Mouse (Mus musculus) CD4-positive, CD25-positive, alpha-beta regulatory T cell, adult 9 weeks (primary cell): ENCODE results near the gene Pbx4. TPM values are rescaled to one million over a fixed set of nuclear protein-coding genes. Genes with fewer than 3 reads are reported as not detected.

Experiments used
- polyA plus RNA-seq: library from polyadenylated mRNA; unstranded; fragments of 100-300 nt; shearing (Covaris generic); gene quantifications from one replicate; pipeline ENCODE4 v1.2.1, GENCODE M21; 2017

The Pbx4 gene
- 18.5 TPM for polyA plus RNA-seq

DNA sequence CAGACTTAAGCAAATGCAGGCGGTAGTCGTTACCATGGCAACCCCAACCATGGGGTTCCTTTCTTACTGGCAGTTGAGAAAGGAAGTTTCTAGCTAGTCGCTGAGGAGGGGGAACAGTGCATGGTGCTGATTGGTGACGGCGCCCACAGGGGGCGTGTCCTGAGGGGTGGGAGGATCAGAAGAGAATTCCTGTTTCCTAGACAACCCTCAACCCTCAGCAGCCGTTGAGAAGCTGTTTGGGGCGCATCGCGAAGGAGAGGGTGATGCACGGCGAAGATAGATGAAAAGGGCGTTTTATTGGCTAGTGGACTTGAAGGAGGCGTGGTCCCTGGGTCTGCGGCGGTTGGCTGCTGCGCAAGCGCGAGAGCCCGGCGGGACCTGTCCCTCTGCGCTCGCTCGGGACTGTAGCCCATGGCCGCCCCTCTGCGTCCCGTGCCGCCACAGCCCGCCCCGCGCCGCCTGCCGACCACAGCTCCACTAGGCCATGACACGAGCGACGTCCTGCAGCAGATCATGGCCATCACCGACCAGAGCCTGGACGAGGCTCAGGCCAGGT lies at the start of gene Pbx4:
Gene Pbx4, plus strand, starts transcription at position 194 of the 556 bp plus-strand sequence.

GRCm38 (mm10) chr8:69790773-69791367 lies 41.4 kb upstream of the Pbx4 start, which contains the start of the genes Atp13a1 and Zfp866:
Atp13a1 (plus strand) TSS chr8:69791163.
Zfp866 (minus strand) TSS chr8:69791178.

GRCm38 (mm10) chr8:69808094-69808863 lies 24.0 kb upstream of the Pbx4 start, which contains the start of gene Gmip:
Gmip (plus strand) TSS chr8:69808679.

DNA sequence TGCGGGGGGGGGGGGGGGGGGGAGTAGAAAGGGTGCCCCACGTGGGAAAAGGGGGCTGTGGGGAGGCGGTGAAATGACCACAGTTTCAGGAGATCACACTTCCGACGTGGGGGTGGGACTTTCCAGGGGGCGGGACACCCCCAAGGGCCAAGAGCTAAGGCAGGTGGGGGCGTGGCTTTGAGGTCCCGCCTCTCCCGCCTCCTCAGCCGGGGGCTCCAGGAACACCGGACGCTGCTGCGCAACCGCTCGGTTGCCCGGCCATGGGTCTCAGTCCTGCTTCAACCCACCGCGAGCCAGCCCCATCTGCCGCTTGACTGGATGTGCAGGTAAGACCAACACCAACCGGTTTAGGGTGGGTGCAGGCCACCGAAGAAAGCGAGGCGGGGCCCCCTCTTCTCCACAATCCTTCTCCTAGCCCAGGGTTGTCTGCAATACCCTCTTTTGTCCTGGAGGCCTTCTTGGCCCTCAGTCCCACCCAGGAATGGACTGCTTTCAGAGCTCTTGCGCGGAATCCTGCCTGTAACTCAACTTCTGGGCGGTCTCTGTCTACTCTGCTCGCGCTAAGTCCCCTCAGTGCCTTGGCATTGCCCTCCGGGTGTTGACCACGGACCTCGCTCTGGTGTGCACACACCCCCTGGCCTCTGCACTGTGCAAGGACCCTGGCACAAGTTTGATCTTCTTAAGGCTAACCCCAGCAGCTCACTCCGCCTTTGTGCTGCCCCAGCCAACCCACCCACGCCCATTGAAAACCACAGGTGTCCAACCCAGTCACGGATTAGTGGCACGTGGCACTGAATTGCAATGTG lies 9.7 kb upstream of the Pbx4 start, which contains the start of gene Lpar2:
Gene Lpar2, plus strand, starts transcription at position 44 of the 806 bp plus-strand sequence.

DNA sequence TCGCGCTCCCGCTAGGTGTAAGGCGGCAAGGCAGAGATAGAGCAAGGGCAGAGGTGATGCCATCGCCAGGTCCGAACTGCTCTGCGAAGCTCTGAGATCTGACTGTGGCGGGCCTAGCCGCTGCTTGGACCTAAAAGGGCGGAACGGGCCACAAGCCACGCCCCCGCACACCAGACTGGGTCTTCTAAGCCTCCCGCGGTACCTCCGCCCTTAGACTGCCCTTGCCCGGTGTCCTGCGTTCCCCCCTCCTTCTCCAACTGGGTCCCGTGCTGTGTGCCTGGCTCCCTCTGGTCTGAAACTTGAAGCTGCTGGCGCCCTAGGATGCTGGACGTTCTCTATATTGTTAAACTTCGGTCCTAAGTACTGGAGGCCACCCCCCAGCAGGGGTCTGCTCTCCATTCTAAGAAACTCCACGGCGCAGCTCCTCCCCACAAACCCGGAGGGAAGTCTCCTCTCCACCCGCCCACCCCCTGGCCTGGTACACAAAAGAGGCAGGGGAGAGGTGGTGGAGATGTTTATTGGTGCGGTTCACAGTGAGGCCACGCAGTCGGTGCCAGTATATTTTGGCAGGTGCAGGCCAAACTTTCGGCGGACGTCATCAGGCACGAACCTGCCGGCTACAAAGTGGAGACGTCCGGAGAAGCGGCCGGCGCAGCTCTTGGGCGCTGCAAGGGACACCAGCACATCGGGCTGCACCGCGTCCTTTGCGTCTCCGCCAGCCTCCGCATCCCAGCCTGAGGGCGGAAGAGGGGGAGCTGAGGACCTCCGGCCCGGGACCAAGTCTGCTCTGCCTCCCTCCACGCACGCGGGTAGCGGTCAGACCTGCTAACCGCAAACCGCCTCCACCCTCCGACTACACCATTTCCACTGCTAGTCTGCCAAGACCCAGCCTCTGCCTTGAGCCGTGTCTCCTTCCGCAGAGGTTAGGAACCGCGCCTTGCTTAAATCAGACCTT lies 55.3 kb downstream of the Pbx4 start, which contains the start of gene Cilp2:
Gene Cilp2, minus strand, starts transcription at position 399 of the 955 bp plus-strand sequence.

DNA sequence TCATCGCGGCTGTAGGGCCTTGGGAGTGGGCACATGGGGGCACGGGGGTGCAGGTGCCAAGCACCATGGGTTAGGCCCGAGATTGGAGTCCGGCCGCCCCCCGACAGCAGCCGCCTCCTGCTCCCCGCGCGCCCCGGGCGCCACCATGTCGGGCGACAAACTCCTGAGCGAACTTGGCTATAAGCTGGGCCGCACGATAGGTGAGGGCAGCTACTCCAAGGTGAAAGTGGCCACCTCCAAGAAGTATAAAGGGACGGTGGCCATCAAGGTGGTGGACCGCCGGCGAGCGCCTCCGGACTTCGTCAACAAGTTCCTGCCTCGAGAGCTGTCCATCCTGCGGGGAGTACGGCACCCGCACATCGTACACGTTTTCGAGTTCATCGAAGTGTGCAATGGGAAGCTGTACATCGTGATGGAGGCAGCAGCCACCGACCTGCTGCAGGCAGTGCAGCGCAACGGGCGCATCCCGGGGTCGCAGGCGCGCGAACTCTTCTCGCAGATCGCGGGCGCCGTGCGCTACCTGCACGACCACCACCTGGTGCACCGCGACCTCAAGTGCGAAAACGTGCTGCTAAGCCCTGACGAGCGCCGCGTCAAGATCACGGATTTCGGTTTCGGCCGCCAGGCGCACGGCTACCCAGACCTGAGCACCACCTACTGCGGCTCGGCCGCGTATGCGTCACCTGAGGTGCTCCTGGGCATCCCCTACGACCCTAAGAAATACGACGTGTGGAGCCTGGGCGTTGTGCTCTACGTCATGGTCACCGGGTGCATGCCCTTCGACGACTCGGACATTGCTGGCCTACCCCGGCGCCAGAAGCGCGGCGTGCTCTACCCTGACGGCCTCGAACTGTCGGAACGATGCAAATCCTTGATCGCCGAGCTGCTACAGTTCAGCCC lies 70.1 kb downstream of the Pbx4 start, which contains the start of the genes Tssk6, Ndufa13 and Yjefn3:
Gene Tssk6, plus strand, starts transcription at position 22 of the 900 bp plus-strand sequence.
Gene Ndufa13, minus strand, starts transcription at position 396 of the 900 bp plus-strand sequence.
Gene Yjefn3, minus strand, starts transcription at position 550 of the 900 bp plus-strand sequence.

Other genes with a start within 250 kb of the Pbx4 start
- gene Zfp868, start 206.9 kb upstream of the Pbx4 start, polyA plus RNA-seq = 35.0 TPM
- 0.89 TPM for gene Zfp964, start 178.0 kb upstream of the Pbx4 start, polyA plus RNA-seq
- gene Zfp869, start 121.8 kb upstream of the Pbx4 start, polyA plus RNA-seq = 68.1 TPM
- gene Zfp963, start 82.5 kb upstream of the Pbx4 start, polyA plus RNA-seq = 11.1 TPM
- gene Gm20422, start 57.6 kb upstream of the Pbx4 start, polyA plus RNA-seq = 4.0 TPM
- 16.4 TPM for gene Atp13a1, start 41.3 kb upstream of the Pbx4 start, polyA plus RNA-seq
- gene Zfp866, start 41.3 kb upstream of the Pbx4 start, polyA plus RNA-seq = 38.1 TPM
- gene Gmip, start 23.8 kb upstream of the Pbx4 start, polyA plus RNA-seq = 185 TPM
- gene Lpar2, start 10.1 kb upstream of the Pbx4 start, polyA plus RNA-seq = 0.73 TPM
- not detected for gene Cilp2, start 55.2 kb downstream of the Pbx4 start, polyA plus RNA-seq
- gene Tssk6, start 69.7 kb downstream of the Pbx4 start, polyA plus RNA-seq = 1.4 TPM
- 216 TPM for gene Ndufa13, start 70.1 kb downstream of the Pbx4 start, polyA plus RNA-seq
- 1.4 TPM for gene Yjefn3, start 70.2 kb downstream of the Pbx4 start, polyA plus RNA-seq
- gene Gatad2a, start 163.9 kb downstream of the Pbx4 start, polyA plus RNA-seq = 14.8 TPM
- gene Mau2, start 210.2 kb downstream of the Pbx4 start, polyA plus RNA-seq = 25.3 TPM
- gene Sugp1, start 210.3 kb downstream of the Pbx4 start, polyA plus RNA-seq = 74.4 TPM
- gene Tm6sf2, start 240.4 kb downstream of the Pbx4 start, polyA plus RNA-seq = 0.51 TPM